Mouse (Mus musculus): Measurements from ENCODE around the gene Mboat1. TPM values are rescaled to one million over a fixed set of nuclear protein-coding genes. Genes with fewer than 3 reads are reported as not detected.

Mboat1 gene
- 0.51 and 0.95 TPM in 2 replicates for polyA plus RNA-seq (2012; ENCODE audit: insufficient read depth, low replicate concordance)

GRCm38 (mm10) chr13:30136243-30136922 is at the start of gene Mboat1:
TSS of gene Mboat1 (plus strand) at chr13:30136489.
- Histone ChIP-seq H3K4me3 (replicated peaks) (peak within 1 kb of the TSS; percentile 92), H3K9me3 (no peaks in the 10 kb centered on the region), H3K36me3 (replicated peaks; ENCODE audit: low read length) (no peaks in the 10 kb centered on the region), H3K4me1 (peaks cover 10% of the 10 kb centered on the region), H3K27me3 (replicated peaks) (peaks cover 44% of the 10 kb centered on the region)
- no peak for TF ChIP-seq GATA1 (IDR thresholded peaks at IDR 0.05; ENCODE audit: borderline replicate concordance, low read length)
- TF ChIP-seq FLI1 (IDR thresholded peaks at IDR 0.05; ENCODE audit: low read length) = no peak

GRCm38 (mm10) chr13:30093086-30093485 is 43.2 kb upstream of the Mboat1 start:
- peaks cover 9% of the 10 kb centered on the region for H3K27me3 ChIP-seq (replicated peaks)
- TF ChIP-seq FLI1 (IDR thresholded peaks at IDR 0.05; ENCODE audit: low read length) (no peak), GATA1 (IDR thresholded peaks at IDR 0.05; ENCODE audit: borderline replicate concordance, low read length) (no peak)
- H3K4me3 ChIP-seq (replicated peaks) = no peak overlapping the region
- H3K36me3 ChIP-seq (replicated peaks; ENCODE audit: low read length) = no peaks in the 10 kb centered on the region
- H3K9me3 ChIP-seq = peaks cover 7% of the 10 kb centered on the region
- H3K4me1 ChIP-seq = no peaks in the 10 kb centered on the region

- no peaks in the 10 kb centered on the region for H3K4me1 ChIP-seq
- TF ChIP-seq GATA1 (IDR thresholded peaks at IDR 0.05; ENCODE audit: borderline replicate concordance, low read length) = no peak
- TF ChIP-seq FLI1 (IDR thresholded peaks at IDR 0.05; ENCODE audit: low read length) = no peak
- H3K9me3 ChIP-seq = no peaks in the 10 kb centered on the region
- peaks cover 14% of the 10 kb centered on the region for H3K27me3 ChIP-seq (replicated peaks)
- H3K36me3 ChIP-seq (replicated peaks; ENCODE audit: low read length) = no peaks in the 10 kb centered on the region
- H3K4me3 ChIP-seq (replicated peaks) = no peak overlapping the region
These were observed 40.4 kb upstream of the Mboat1 start for GRCm38 (mm10) chr13:30095851-30096250.

GRCm38 (mm10) chr13:30096536-30096935 is 39.8 kb upstream of the Mboat1 start:
- no peaks in the 10 kb centered on the region for H3K4me1 ChIP-seq
- TF ChIP-seq FLI1 (IDR thresholded peaks at IDR 0.05; ENCODE audit: low read length) (no peak), GATA1 (IDR thresholded peaks at IDR 0.05; ENCODE audit: borderline replicate concordance, low read length) (no peak)
- H3K4me3 ChIP-seq (replicated peaks) = no peak overlapping the region
- no peaks in the 10 kb centered on the region for H3K36me3 ChIP-seq (replicated peaks; ENCODE audit: low read length)
- H3K9me3 ChIP-seq = 0 out of 2 replicates have a peak, but pooled peaks cover 3% of the 10 kb centered on the region
- peaks cover 12% of the 10 kb centered on the region for H3K27me3 ChIP-seq (replicated peaks)

GRCm38 (mm10) chr13:30109001-30109600 is 27.2 kb upstream of the Mboat1 start:
- no peaks in the 10 kb centered on the region for H3K36me3 ChIP-seq (replicated peaks; ENCODE audit: low read length)
- H3K4me1 ChIP-seq = no peaks in the 10 kb centered on the region
- peaks cover 6% of the 10 kb centered on the region for H3K27me3 ChIP-seq (replicated peaks)
- TF ChIP-seq GATA1 (IDR thresholded peaks at IDR 0.05; ENCODE audit: borderline replicate concordance, low read length) (no peak), FLI1 (IDR thresholded peaks at IDR 0.05; ENCODE audit: low read length) (no peak)
- no peak overlapping the region for H3K4me3 ChIP-seq (replicated peaks)
- no peaks in the 10 kb centered on the region for H3K9me3 ChIP-seq

DNA sequence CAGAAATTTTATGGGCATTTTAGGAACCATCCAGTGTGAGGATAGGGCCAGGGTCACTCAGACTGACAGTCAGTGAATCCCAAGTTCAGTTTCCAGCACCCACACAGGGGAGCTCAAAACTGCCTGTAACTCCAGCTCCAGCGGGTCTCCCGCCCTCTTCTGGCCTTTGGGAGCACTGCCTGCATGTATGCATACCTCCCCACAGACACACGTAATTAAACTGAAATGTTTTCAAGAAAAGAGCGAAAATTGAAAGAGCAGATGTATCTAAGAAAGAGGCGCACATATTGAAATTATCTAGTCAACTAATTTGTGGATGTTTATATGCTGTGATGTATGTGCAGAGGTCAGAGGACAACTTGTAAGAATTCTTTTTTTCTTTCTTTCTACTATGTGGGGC is 20.5 kb upstream of the Mboat1 start:
- Histone ChIP-seq H3K4me1 (no peaks in the 10 kb centered on the region), H3K36me3 (replicated peaks; ENCODE audit: low read length) (no peaks in the 10 kb centered on the region), H3K27me3 (replicated peaks) (peaks cover 2% of the 10 kb centered on the region), H3K4me3 (replicated peaks) (no peak overlapping the region), H3K9me3 (no peaks in the 10 kb centered on the region)
- TF ChIP-seq GATA1 (IDR thresholded peaks at IDR 0.05; ENCODE audit: borderline replicate concordance, low read length) (no peak), FLI1 (IDR thresholded peaks at IDR 0.05; ENCODE audit: low read length) (no peak)

DNA sequence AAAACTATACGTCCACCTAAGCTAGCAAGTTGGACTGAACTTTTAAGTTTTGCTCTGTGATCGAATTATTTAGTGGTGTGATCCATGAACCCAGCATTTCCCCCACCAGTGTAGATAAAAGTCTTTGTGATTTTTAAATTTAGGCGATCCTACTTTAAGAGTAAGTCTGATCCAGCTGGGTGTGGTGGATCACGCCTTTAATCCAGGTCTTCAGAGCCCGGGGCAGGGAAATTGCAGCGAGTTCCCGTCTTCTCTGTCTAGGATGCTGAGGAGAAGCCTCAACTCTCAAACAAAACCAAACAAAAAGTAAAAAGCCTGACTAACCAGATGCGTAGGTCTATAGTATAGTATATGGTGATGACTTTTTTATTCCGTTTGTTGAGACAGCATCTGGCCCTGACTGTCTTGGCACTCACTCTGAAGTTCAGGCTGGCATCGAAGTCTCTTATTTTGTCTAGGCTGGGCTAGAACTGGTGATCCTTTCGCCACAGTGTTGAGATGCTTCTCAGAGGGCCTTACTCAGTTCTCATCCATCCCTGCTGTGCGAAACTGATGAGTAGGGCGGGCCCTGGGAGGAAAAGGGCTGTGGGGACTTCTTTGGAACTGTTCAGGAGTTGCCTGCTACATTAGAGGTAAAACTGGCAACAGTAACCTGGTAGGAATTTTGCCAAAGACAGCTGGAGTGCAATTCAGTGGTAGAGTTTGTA is 787 bp downstream of the Mboat1 start:
- Histone ChIP-seq H3K9me3 (no peaks in the 10 kb centered on the region), H3K4me3 (replicated peaks) (peak overlapping the region; percentile 92), H3K27me3 (replicated peaks) (peaks cover 46% of the 10 kb centered on the region), H3K4me1 (peaks cover 10% of the 10 kb centered on the region), H3K36me3 (replicated peaks; ENCODE audit: low read length) (no peaks in the 10 kb centered on the region)
- TF ChIP-seq FLI1 (IDR thresholded peaks at IDR 0.05; ENCODE audit: low read length) = no peak
- TF ChIP-seq GATA1 (IDR thresholded peaks at IDR 0.05; ENCODE audit: borderline replicate concordance, low read length) = no peak

GRCm38 (mm10) chr13:30137951-30138350 is 1.7 kb downstream of the Mboat1 start:
- Histone ChIP-seq H3K9me3 (no peaks in the 10 kb centered on the region), H3K4me1 (peaks cover 10% of the 10 kb centered on the region), H3K27me3 (replicated peaks) (peaks cover 44% of the 10 kb centered on the region), H3K4me3 (replicated peaks) (no peak overlapping the region), H3K36me3 (replicated peaks; ENCODE audit: low read length) (no peaks in the 10 kb centered on the region)
- no peak for TF ChIP-seq FLI1 (IDR thresholded peaks at IDR 0.05; ENCODE audit: low read length)
- no peak for TF ChIP-seq GATA1 (IDR thresholded peaks at IDR 0.05; ENCODE audit: borderline replicate concordance, low read length)

GRCm38 (mm10) chr13:30140149-30140548 is 3.9 kb downstream of the Mboat1 start:
- TF ChIP-seq FLI1 (IDR thresholded peaks at IDR 0.05; ENCODE audit: low read length) (no peak), GATA1 (IDR thresholded peaks at IDR 0.05; ENCODE audit: borderline replicate concordance, low read length) (no peak)
- Histone ChIP-seq H3K4me3 (replicated peaks) (no peak overlapping the region), H3K9me3 (no peaks in the 10 kb centered on the region), H3K36me3 (replicated peaks; ENCODE audit: low read length) (no peaks in the 10 kb centered on the region), H3K4me1 (peaks cover 10% of the 10 kb centered on the region), H3K27me3 (replicated peaks) (peaks cover 33% of the 10 kb centered on the region)

- H3K9me3 ChIP-seq = no peaks in the 10 kb centered on the region
- H3K27me3 ChIP-seq (replicated peaks) = peaks cover 29% of the 10 kb centered on the region
- no peaks in the 10 kb centered on the region for H3K36me3 ChIP-seq (replicated peaks; ENCODE audit: low read length)
- H3K4me3 ChIP-seq (replicated peaks) = no peak overlapping the region
- H3K4me1 ChIP-seq = peaks cover 10% of the 10 kb centered on the region
- TF ChIP-seq GATA1 (IDR thresholded peaks at IDR 0.05; ENCODE audit: borderline replicate concordance, low read length) (no peak), FLI1 (IDR thresholded peaks at IDR 0.05; ENCODE audit: low read length) (no peak)
These were observed 4.4 kb downstream of the Mboat1 start for GRCm38 (mm10) chr13:30140646-30141045.
